Mouse (Mus musculus): ENCODE results near the gene Kif23.

DNA sequence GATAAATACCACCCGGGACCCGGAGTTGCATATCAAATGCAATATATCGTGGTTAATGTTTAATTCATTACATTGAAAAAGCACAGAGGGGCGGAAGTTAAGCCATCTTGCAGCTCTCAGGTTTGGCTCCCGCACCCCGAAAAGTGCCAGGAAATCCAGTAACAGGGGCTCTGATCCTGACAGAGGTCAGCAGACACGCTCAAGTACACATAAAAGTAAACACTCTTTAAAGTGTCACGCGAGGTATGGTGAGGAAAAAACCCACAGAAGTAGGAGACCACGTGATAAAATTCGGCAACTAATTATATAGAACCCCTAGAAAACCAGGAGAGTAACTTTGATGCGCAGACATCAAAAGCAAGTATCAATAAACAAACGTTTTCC, 31.7 kb downstream of the Kif23 start:
- no peak for TF ChIP-seq POLR2A (IDR thresholded peaks at IDR 0.05; ENCODE audit: borderline replicate concordance, extremely low read depth, insufficient read depth, insufficient read length, poor library complexity, severe bottlenecking)
- TF ChIP-seq CTCF (IDR thresholded peaks at IDR 0.05; ENCODE audit: borderline replicate concordance, extremely low read depth, insufficient read depth, insufficient read length): no peak

All from brain, embryonic 14.5 days (tissue).